ENCODE assay signal across 23 mouse cellular contexts in the genomic region with DNA sequence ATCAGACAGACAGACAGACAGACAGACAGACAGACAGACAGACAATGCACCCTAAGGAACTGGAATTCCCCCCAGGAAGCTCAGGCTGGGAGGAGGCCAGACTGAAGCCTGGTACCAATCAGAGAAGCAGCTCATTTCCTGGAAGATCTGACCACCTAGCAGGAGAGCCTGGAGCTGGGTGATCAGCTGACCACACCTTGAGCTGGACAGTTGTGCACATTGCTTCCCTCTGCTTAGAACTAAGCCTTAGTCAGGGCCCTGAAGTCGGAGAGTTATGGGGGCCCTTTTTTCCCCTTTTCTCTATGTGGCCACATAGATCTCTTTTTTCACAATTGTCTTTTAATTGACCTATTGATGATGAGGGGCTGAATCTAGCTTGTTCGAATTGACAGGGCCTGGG. TPM values are rescaled to one million over a fixed set of nuclear protein-coding genes. Genes with fewer than 3 reads are reported as not detected.
A peak's percentile ranks its signal among the peaks of the same experiment; 100 is the strongest.
DNase-seq lines count a peak whose midpoint lies in the region; ATAC-seq lines count a peak whose summit lies in the region.
"Had no signal": no experiment of that assay in that cellular context is flagged by ENCODE, and none has a peak within 500 bp of the region (broad histone marks: within the 10 kb centered on the region; RNA-seq: fewer than 3 reads in every experiment).

No protein-coding gene starts in this region.

- no peaks in the 10 kb centered on the region for H3K9me3 ChIP-seq in hindbrain, embryonic 11.5 days (ENCODE audit: control insufficient read depth, low read length)
- H3K9me3 ChIP-seq in hindbrain, embryonic 16.5 days (ENCODE audit: control insufficient read depth, low read length): no peaks in the 10 kb centered on the region
- no peaks in the 10 kb centered on the region for H3K9me3 ChIP-seq in limb, embryonic 11.5 days (ENCODE audit: control insufficient read depth, low read length)
- no peaks in the 10 kb centered on the region for H3K9me3 ChIP-seq in neural tube, embryonic 15.5 days (replicated peaks)
- H3K9me3 ChIP-seq: forebrain, embryonic 12.5 days; G1E had no signal

- no peaks in the 10 kb centered on the region for H3K27me3 ChIP-seq in hindbrain, embryonic 11.5 days (ENCODE audit: control insufficient read depth, insufficient read depth, low read length)
- no peaks in the 10 kb centered on the region for H3K27me3 ChIP-seq in hindbrain, embryonic 16.5 days (replicated peaks; ENCODE audit: control insufficient read depth, insufficient read depth, low read length)
- no peaks in the 10 kb centered on the region for H3K27me3 ChIP-seq in limb, embryonic 11.5 days (ENCODE audit: control insufficient read depth, insufficient read depth, low read length)
- H3K27me3 ChIP-seq in neural tube, embryonic 15.5 days (replicated peaks): no peaks in the 10 kb centered on the region
- H3K27me3 ChIP-seq: forebrain, embryonic 12.5 days had no signal

- no peaks in the 10 kb centered on the region; the same call in 1 of the 2 replicates for H3K4me1 ChIP-seq in hindbrain, embryonic 11.5 days (replicated peaks; ENCODE audit: control insufficient read depth, insufficient read depth, low read length)
- peaks cover 9% of the 10 kb centered on the region for H3K4me1 ChIP-seq in hindbrain, embryonic 16.5 days (ENCODE audit: control insufficient read depth, insufficient read depth, low read depth, low read length)
- H3K4me1 ChIP-seq in limb, embryonic 11.5 days (ENCODE audit: control insufficient read depth, insufficient read depth, low read length): peaks cover 13% of the 10 kb centered on the region
- H3K4me1 ChIP-seq in neural tube, embryonic 15.5 days: peaks cover 7% of the 10 kb centered on the region; the same call in 1 of the 2 replicates

- no peak overlapping the region for H3K4me2 ChIP-seq in hindbrain, embryonic 11.5 days (replicated peaks; ENCODE audit: low read depth, low read length)
- no peak overlapping the region for H3K4me2 ChIP-seq in hindbrain, embryonic 16.5 days (ENCODE audit: low read length)
- H3K4me2 ChIP-seq in limb, embryonic 11.5 days (ENCODE audit: low read depth, severe bottlenecking): no peak overlapping the region
- H3K4me2 ChIP-seq in neural tube, embryonic 15.5 days: no peak overlapping the region
- H3K4me2 ChIP-seq: forebrain, embryonic 12.5 days; heart, embryonic 11.5 days had no signal

- 64% methylated on average over 2 of the region's 2 CpGs for WGBS in hindbrain, embryonic 11.5 days
- 68% methylated on average over 2 of the region's 2 CpGs for WGBS in hindbrain, embryonic 16.5 days
- 59% methylated on average over 2 of the region's 2 CpGs for WGBS in limb, embryonic 11.5 days
- 53% methylated on average over 2 of the region's 2 CpGs for WGBS in neural tube, embryonic 15.5 days

- no peak for DNase-seq in hindbrain, embryonic 11.5 days (ENCODE audit: low spot score)
- peak; percentile 52 for DNase-seq in 3T3-L1 (ENCODE audit: low read depth, low spot score)
- DNase-seq in 416B (ENCODE audit: low read depth): peak; percentile 55
- no peak for DNase-seq in limb, embryonic 11.5 days (ENCODE audit: low spot score)
- no peak for DNase-seq in thymus, postnatal 25 days
- DNase-seq: adrenal gland, postnatal 25 days; cerebellum, adult 11 months; cerebellum, postnatal 14 days; embryo, embryonic 11 days; gastrocnemius, postnatal 14 days; heart, postnatal 4 days; kidney, adult 18-20 months; kidney, postnatal 14 days; lung, adult 2 months; retina, postnatal 1 day; thymus, postnatal 36 days had no signal

- H3K4me3 ChIP-seq in hindbrain, embryonic 11.5 days (ENCODE audit: low read depth, low read length): no peak overlapping the region
- H3K4me3 ChIP-seq in hindbrain, embryonic 16.5 days (ENCODE audit: low read length): no peak overlapping the region
- H3K4me3 ChIP-seq in limb, embryonic 11.5 days (ENCODE audit: low read depth, low read length): no peak overlapping the region
- H3K4me3 ChIP-seq in neural tube, embryonic 15.5 days (replicated peaks): no peak overlapping the region
- H3K4me3 ChIP-seq: forebrain, embryonic 12.5 days had no signal

- H3K27ac ChIP-seq in hindbrain, embryonic 11.5 days (ENCODE audit: low read depth, low read length): 0 out of 2 replicates have a peak overlapping the region, but pooled peaks have one; percentile 27
- H3K27ac ChIP-seq in hindbrain, embryonic 16.5 days (ENCODE audit: low read depth, low read length): no peak overlapping the region
- peak overlapping the region; percentile 67; the same call in 1 of the 2 replicates for H3K27ac ChIP-seq in limb, embryonic 11.5 days (replicated peaks; ENCODE audit: low read depth, low read length)
- H3K27ac ChIP-seq in neural tube, embryonic 15.5 days (replicated peaks): no peak overlapping the region
- H3K27ac ChIP-seq: forebrain, embryonic 12.5 days had no signal

- H3K9ac ChIP-seq in hindbrain, embryonic 11.5 days (ENCODE audit: low read depth, low read length): no peak overlapping the region
- no peak overlapping the region for H3K9ac ChIP-seq in hindbrain, embryonic 16.5 days (ENCODE audit: low read depth, low read length)
- H3K9ac ChIP-seq in limb, embryonic 11.5 days (ENCODE audit: low read length): no peak overlapping the region
- H3K9ac ChIP-seq in neural tube, embryonic 15.5 days (replicated peaks): no peak overlapping the region
- H3K9ac ChIP-seq: forebrain, embryonic 12.5 days had no signal

- ATAC-seq in hindbrain, embryonic 11.5 days (ENCODE audit: low FRiP score): no peak
- no peak for ATAC-seq in hindbrain, embryonic 16.5 days
- no peak for ATAC-seq in limb, embryonic 11.5 days (ENCODE audit: insufficient number of reproducible peaks, low FRiP score, low TSS enrichment, low read depth)
- ATAC-seq in neural tube, embryonic 15.5 days (ENCODE audit: low FRiP score): no peak
- ATAC-seq: midbrain, embryonic 16.5 days had no signal

- H3K36me3 ChIP-seq in hindbrain, embryonic 11.5 days (ENCODE audit: control insufficient read depth, insufficient read depth, low read length): 0 out of 2 replicates have a peak, but pooled peaks cover 2% of the 10 kb centered on the region
- H3K36me3 ChIP-seq in hindbrain, embryonic 16.5 days (ENCODE audit: control insufficient read depth, insufficient read depth, low read length): peaks cover 5% of the 10 kb centered on the region; the same call in 1 of the 2 replicates
- no peaks in the 10 kb centered on the region for H3K36me3 ChIP-seq in limb, embryonic 11.5 days (ENCODE audit: control insufficient read depth, insufficient read depth, low read length)
- H3K36me3 ChIP-seq in neural tube, embryonic 15.5 days: no peaks in the 10 kb centered on the region; the same call in 1 of the 2 replicates
- H3K36me3 ChIP-seq: G1E had no signal

RNA-seq across cellular contexts. Expression of a gene that starts 27.0 kb away (rescaled TPM):
- 0.51 and 0.98 TPM in 2 replicates for polyA plus RNA-seq in hindbrain, embryonic 11.5 days (2014; fragmentation: Nextera tagmentation; extraction: Ambion mirVana)
- polyA plus RNA-seq in hindbrain, embryonic 16.5 days (2015; fragmentation: Nextera tagmentation; extraction: Ambion mirVana): 0.20 and 0.87 TPM in 2 replicates
- 2.9 and 3.5 TPM in 2 replicates for polyA plus RNA-seq in limb, embryonic 11.5 days (2014; fragmentation: Nextera tagmentation; extraction: Ambion mirVana)
- 0.73 and 0.78 TPM in 2 replicates for polyA plus RNA-seq in neural tube, embryonic 15.5 days (2015; fragmentation: Nextera tagmentation; extraction: Ambion mirVana)
- polyA plus RNA-seq: G1E; liver, adult 2 months had no signal

Comparison
In these comparisons a context has a peak if more than half of its experiments do, and no peak if none do; other contexts are left out.
1. H3K27ac ChIP-seq: peak in hindbrain, embryonic 11.5 days (single experiment) and limb, embryonic 11.5 days (single experiment); none in hindbrain, embryonic 16.5 days (single experiment) and neural tube, embryonic 15.5 days (single experiment).
2. DNase-seq: peak in 3T3-L1 (single experiment) and 416B (single experiment); none in hindbrain, embryonic 11.5 days (single experiment), limb, embryonic 11.5 days (single experiment) and thymus, postnatal 25 days (single experiment).